Mouse (Mus musculus) testis, adult 2 months (tissue): ENCODE measurements around the gene Gm20388.

Experiments used
- CTCF ChIP-seq: fragments of 200-500 bp; IDR thresholded peaks from 2 replicates; pipeline ENCODE4 v1.5.1; 2012; ENCODE audit warnings: low read depth, mild to moderate bottlenecking, inconsistent platforms, low read length, moderate library complexity; ENCODE audit not compliant: control insufficient read depth, insufficient read depth, insufficient replicate concordance
- POLR2A ChIP-seq: fragments of 200-500 bp; IDR thresholded peaks from 2 replicates; pipeline ENCODE4 v1.6.1; 2012; ENCODE audit warnings: low read depth, mild to moderate bottlenecking, inconsistent platforms, low read length, moderate library complexity; ENCODE audit not compliant: control insufficient read depth

DNA sequence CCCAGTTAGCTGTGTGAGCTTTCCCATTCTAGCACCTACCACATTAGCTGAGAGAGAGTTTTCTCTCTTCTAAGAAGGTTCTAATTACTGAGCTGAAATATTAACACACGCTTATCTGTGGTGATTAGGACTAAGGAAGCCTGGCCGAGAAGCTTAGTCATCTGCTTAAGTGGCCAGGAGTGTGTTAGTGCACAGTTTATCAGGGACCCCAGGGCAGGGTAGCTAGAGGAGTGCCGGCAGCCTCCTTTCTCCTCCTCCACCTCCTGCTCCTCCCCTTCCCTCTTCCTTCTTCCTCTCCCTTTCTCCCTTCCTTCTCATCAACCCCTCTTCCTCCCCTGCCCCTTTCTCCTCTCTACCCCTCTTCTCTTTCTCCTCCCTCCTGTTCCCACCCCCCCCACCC is 4339.6 kb downstream of the Gm20388 start:
- no peak for TF ChIP-seq CTCF
- TF ChIP-seq POLR2A: no peak
